Mouse (Mus musculus) embryonic fibroblast, embryonic 13.5 days (primary cell): ENCODE measurements around the gene Cfap44.

Experiments used
- CTCF ChIP-seq: IDR thresholded peaks from 2 replicates; pipeline ENCODE4 v1.5.1; 2011; ENCODE audit warnings: mild to moderate bottlenecking, control low read depth, low read length, moderate library complexity, borderline replicate concordance; ENCODE audit not compliant: insufficient read depth
- POLR2A ChIP-seq: IDR thresholded peaks from 2 replicates; pipeline ENCODE4 v1.6.1; 2011; ENCODE audit warnings: low read depth, mild to moderate bottlenecking, control low read depth, low read length, moderate library complexity

DNA sequence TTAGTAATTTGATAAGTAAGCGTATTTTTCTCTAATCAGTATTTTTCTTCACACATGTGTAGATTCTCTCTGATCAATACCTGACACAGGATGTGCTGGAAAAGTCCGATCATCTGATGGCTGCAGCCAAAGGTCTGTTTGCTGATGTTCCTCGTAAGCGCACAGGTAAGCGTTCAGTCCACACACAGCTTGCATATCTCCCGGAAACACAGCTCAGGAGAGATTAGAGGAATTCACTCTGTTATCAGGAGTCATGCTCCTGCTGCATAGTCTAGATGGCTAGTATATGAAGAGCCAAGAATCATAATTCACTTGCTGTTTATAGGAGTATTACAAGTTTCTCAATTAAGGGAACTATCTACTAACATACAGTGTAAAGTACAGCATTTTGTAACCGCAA lies 29.1 kb upstream of the Cfap44 start:
- TF ChIP-seq CTCF (no peak), POLR2A (no peak)
